Mouse (Mus musculus): ENCODE data around the gene Trim9. TPM values are rescaled to one million over a fixed set of nuclear protein-coding genes. Genes with fewer than 3 reads are reported as not detected.
A peak's percentile ranks its signal among the peaks of the same experiment; 100 is the strongest.

The Trim9 gene
- total RNA-seq (2021): 2.7 and 2.9 TPM in 2 replicates
- long read RNA-seq, experiment 1, partial matches to known transcripts: 0 of 2 reads
- long read RNA-seq, experiment 1, other reads (novel, unspliced or antisense): 2 of 2 reads
- long read RNA-seq, experiment 2, partial matches to known transcripts: 2 of 4 reads
- long read RNA-seq, experiment 2, other reads (novel, unspliced or antisense): 2 of 4 reads

- DNase-seq: peak; percentile 98
Measured at GRCm38 (mm10) chr12:70347202-70347841, at the start of gene Trim9. Gene Trim9 (minus strand): TSS chr12:70347614.

- peak; percentile 28 for DNase-seq
Measured at GRCm38 (mm10) chr12:70395061-70395460, 47.6 kb upstream of the Trim9 start.

- peak; percentile 24 for DNase-seq
Measured at GRCm38 (mm10) chr12:70391236-70391635, 43.8 kb upstream of the Trim9 start.

- DNase-seq: no peak
Measured at GRCm38 (mm10) chr12:70374976-70375375, 27.6 kb upstream of the Trim9 start.

GRCm38 (mm10) chr12:70372874-70373273 is 25.5 kb upstream of the Trim9 start:
- no peak for DNase-seq

- DNase-seq: no peak
Measured at GRCm38 (mm10) chr12:70369348-70369747, 21.9 kb upstream of the Trim9 start.

GRCm38 (mm10) chr12:70368820-70369219 is 21.4 kb upstream of the Trim9 start:
- no peak for DNase-seq

DNA sequence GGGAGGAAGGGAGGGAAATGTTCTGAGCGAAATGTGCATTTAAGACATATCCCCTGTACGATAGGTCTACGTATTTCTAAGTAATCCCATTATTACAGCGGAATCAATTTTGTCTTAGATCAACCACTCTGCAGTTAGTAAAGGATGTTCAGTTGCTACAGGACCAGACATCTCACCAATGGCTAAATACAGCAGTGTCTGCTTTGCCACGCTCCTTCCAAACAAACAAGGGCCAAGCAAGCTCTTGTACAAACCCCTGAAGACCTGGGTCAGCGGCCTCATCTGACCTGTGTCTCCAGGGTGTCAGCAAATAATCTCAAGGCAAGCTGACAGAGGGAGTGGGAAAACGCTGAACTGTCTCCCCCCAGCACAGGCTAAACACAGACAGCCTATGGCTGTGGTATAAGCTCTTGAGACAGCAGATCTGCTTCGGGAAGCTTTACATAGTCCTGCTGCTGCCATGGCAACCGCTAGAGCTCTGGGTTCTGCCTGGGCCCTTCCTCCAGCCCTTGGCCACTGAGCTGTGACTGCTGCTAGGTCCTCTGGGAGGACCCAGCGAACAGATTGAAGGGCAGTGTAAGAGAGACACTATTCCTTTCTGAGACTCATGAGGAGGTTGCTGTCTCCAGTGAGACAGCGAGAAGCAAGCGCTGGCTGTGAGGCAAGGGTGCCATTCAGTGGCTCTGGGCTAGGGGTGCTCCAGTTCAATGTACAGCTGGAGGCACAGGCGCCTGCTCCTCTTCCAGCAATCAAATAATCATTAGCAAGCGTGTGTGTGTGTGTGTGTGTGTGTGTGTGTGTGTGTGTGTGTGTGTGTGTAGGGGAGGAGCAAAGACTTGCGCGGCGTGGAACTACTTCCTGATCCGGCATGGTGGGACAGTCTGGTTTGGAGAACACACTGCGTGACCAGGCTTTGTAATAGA is 20.2 kb upstream of the Trim9 start:
- peak; percentile 59 for DNase-seq

DNA sequence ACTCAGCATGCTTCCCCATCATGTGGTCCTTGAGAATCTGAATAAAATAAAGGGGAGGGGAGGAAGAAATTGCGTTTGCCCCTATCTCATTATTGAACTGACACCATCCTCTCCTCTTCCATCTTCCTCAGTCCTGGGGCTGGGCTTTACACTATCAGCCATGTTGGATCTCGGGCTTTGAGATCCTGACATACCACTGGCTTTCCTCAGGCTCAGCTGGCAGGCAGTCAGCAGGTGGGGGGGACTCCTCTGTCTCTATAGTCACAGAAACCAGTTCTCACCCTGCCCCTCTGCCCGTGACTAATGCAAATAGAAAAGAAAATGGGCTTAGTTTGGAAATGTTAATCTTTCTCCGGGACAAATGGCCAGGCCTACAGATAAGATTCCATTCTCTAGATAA is 15.6 kb upstream of the Trim9 start:
- no peak for DNase-seq

DNA sequence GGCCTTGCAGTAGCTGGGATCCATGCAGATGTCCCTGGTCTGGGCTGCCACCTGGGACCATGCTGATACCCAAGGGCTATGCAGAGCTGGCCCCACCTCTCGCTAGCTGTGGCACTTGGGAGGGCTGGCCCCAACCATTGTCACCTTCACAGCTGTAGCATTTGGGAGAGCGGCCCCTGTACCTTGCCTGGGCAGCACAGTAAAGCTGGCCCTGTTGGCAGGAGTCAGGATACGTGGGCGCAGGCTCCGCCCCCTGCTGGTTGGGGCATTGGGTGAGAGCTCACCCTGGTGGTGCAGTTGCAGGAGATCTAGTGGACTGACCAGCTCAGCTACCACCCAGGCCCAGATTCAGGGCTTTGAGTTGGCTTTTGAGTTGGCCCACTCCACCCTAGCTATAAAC is 12.9 kb upstream of the Trim9 start:
- DNase-seq: no peak

- DNase-seq: no peak
Measured at GRCm38 (mm10) chr12:70359443-70359842, 12.0 kb upstream of the Trim9 start.

- no peak for DNase-seq
Measured at GRCm38 (mm10) chr12:70354926-70355325, 7.5 kb upstream of the Trim9 start.

- DNase-seq: no peak
Measured at GRCm38 (mm10) chr12:70350490-70350889, 3.1 kb upstream of the Trim9 start.

GRCm38 (mm10) chr12:70349788-70350187 is 2.4 kb upstream of the Trim9 start:
- DNase-seq: no peak

GRCm38 (mm10) chr12:70348026-70348425 is 612 bp upstream of the Trim9 start:
- no peak for DNase-seq

GRCm38 (mm10) chr12:70346139-70347026 is 1.0 kb downstream of the Trim9 start:
- peak; percentile 66 for DNase-seq

- no peak for DNase-seq
Measured at GRCm38 (mm10) chr12:70345531-70346138, 1.8 kb downstream of the Trim9 start.

DNA sequence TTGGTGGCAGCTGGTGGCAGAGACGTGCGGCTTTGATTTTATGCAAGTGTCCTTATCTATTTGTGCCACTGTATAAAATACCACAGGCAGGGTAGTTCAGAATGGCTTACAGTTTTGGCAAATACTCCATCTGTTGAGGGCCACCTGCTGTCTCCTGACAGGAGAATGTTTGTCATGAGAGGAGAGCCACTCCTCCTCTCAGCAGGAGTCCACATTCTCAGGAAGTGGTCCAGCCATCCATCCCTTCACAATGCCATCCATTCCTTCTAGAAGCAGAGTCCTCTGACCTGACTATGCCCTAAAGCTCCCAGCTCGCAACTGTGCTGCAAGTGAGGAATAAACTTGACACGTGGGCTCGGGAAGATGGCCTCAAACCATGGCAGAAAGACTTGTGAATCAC is 12.2 kb downstream of the Trim9 start:
- no peak for DNase-seq

GRCm38 (mm10) chr12:70333253-70333805 is 14.1 kb downstream of the Trim9 start:
- DNase-seq: no peak

DNA sequence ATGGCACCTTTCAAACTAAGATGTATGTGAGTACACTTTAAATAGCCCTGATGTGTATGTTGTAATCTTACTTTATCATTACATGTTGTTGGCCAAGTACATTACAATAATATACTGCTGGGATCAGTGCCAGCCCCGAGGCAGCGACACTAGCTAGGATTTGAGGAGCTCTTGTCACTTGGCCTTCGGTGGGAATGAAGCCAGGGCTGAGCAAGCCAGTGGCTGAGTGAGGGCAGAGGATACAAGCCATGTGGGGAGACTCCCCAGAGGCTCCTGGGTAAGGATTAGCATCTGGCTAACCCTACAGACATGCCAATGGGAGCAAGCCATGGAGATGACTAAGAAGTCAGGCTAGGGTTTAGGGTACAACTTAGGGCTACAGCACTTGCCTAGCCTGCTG is 18.4 kb downstream of the Trim9 start:
- DNase-seq: peak; percentile 14

- no peak for DNase-seq
Measured at GRCm38 (mm10) chr12:70326956-70327355, 20.5 kb downstream of the Trim9 start.
